Mouse (Mus musculus) bone marrow macrophage, adult 2 months (primary cell): Measurements from ENCODE around the gene 4933428G20Rik. TPM values are rescaled to one million over a fixed set of nuclear protein-coding genes. Genes with fewer than 3 reads are reported as not detected.

Experiments used
- H3K27ac ChIP-seq: 2 replicates; pipeline ENCODE4 v1.5.1; 2012; ENCODE audit warnings: low read depth, low read length; ENCODE audit not compliant: insufficient read depth
- H3K4me1 ChIP-seq: 2 replicates; pipeline ENCODE4 v1.6.1; 2012; ENCODE audit warnings: low read length; ENCODE audit not compliant: control insufficient read depth, insufficient read depth
- H3K4me3 ChIP-seq: 2 replicates; pipeline ENCODE4 v1.5.1; 2012; ENCODE audit warnings: mild to moderate bottlenecking, low read length, moderate library complexity; ENCODE audit not compliant: insufficient read depth
- CTCF ChIP-seq: IDR thresholded peaks from 2 replicates; pipeline ENCODE4 v1.5.1; 2012; ENCODE audit warnings: low read depth, mild to moderate bottlenecking, low read length, moderate library complexity
- POLR2A ChIP-seq: IDR thresholded peaks from 2 replicates; pipeline ENCODE4 v1.6.1; 2012; ENCODE audit warnings: mild to moderate bottlenecking, low read depth, low read length, borderline replicate concordance
- polyA plus RNA-seq: library from polyadenylated mRNA; stranded (reverse); fragments of >200 nt; gene quantifications from 2 replicates; pipeline ENCODE4 v1.2.4, GENCODE M21; 2012; ENCODE audit not compliant: missing spikeins, insufficient read depth, insufficient read length

4933428G20Rik gene
- polyA plus RNA-seq, 1 experiment: not detected

GRCm38 (mm10) chr11:97532950-97533582, 32.9 kb upstream of the 4933428G20Rik start:
- TF ChIP-seq CTCF (no peak), POLR2A (no peak)
- H3K4me3 ChIP-seq: peak overlapping the region; percentile 38
- H3K27ac ChIP-seq: no peak overlapping the region
- H3K4me1 ChIP-seq: no peaks in the 10 kb centered on the region

GRCm38 (mm10) chr11:97532354-97532753, 32.2 kb upstream of the 4933428G20Rik start:
- TF ChIP-seq CTCF: no peak
- TF ChIP-seq POLR2A: no peak
- no peak overlapping the region for H3K27ac ChIP-seq
- H3K4me3 ChIP-seq: no peak overlapping the region; the same call in 1 of the 2 replicates
- H3K4me1 ChIP-seq: no peaks in the 10 kb centered on the region

GRCm38 (mm10) chr11:97531381-97532260, 31.5 kb upstream of the 4933428G20Rik start:
- Histone ChIP-seq H3K4me1 (no peaks in the 10 kb centered on the region), H3K27ac (no peak overlapping the region), H3K4me3 (peak overlapping the region; percentile 63)
- no peak for TF ChIP-seq POLR2A
- peak; percentile 19; the same call in 1 of the 2 replicates for TF ChIP-seq CTCF

GRCm38 (mm10) chr11:97530961-97531360, 30.8 kb upstream of the 4933428G20Rik start:
- Histone ChIP-seq H3K4me1 (no peaks in the 10 kb centered on the region), H3K4me3 (no peak overlapping the region), H3K27ac (no peak overlapping the region)
- TF ChIP-seq POLR2A (no peak), CTCF (no peak)

- Histone ChIP-seq H3K4me3 (no peak overlapping the region), H3K4me1 (no peaks in the 10 kb centered on the region), H3K27ac (no peak overlapping the region)
- TF ChIP-seq CTCF (no peak), POLR2A (no peak)
These were observed 29.9 kb upstream of the 4933428G20Rik start for GRCm38 (mm10) chr11:97530069-97530468.

- TF ChIP-seq CTCF (no peak), POLR2A (no peak)
- no peak overlapping the region for H3K4me3 ChIP-seq
- no peaks in the 10 kb centered on the region for H3K4me1 ChIP-seq
- no peak overlapping the region for H3K27ac ChIP-seq
These were observed 28.2 kb upstream of the 4933428G20Rik start for GRCm38 (mm10) chr11:97528282-97528808.

GRCm38 (mm10) chr11:97525313-97525712, 25.2 kb upstream of the 4933428G20Rik start:
- no peak overlapping the region for H3K27ac ChIP-seq
- no peaks in the 10 kb centered on the region for H3K4me1 ChIP-seq
- TF ChIP-seq POLR2A (no peak), CTCF (no peak)
- H3K4me3 ChIP-seq: no peak overlapping the region

GRCm38 (mm10) chr11:97524306-97524705, 24.2 kb upstream of the 4933428G20Rik start:
- Histone ChIP-seq H3K4me1 (no peaks in the 10 kb centered on the region), H3K4me3 (no peak overlapping the region), H3K27ac (no peak overlapping the region)
- TF ChIP-seq CTCF (no peak), POLR2A (no peak)

GRCm38 (mm10) chr11:97523827-97524261, 23.7 kb upstream of the 4933428G20Rik start:
- Histone ChIP-seq H3K27ac (no peak overlapping the region), H3K4me3 (no peak overlapping the region), H3K4me1 (no peaks in the 10 kb centered on the region)
- TF ChIP-seq CTCF (no peak), POLR2A (no peak)

GRCm38 (mm10) chr11:97523107-97523506, 23.0 kb upstream of the 4933428G20Rik start:
- Histone ChIP-seq H3K4me1 (no peaks in the 10 kb centered on the region), H3K27ac (no peak overlapping the region), H3K4me3 (no peak overlapping the region)
- TF ChIP-seq CTCF (no peak), POLR2A (no peak)
